Mouse (Mus musculus) large intestine, adult 2 months (tissue): ENCODE results near the gene Ndufv3. TPM values are rescaled to one million over a fixed set of nuclear protein-coding genes. Genes with fewer than 3 reads are reported as not detected.

Experiments
- DNase-seq: peaks from one replicate; pipeline ENCODE4 v3.0.0-alpha.2; 2012; ENCODE audit warnings: low read depth, low spot score
- WGBS: fragments of 180-500 bp; shearing (Covaris S2); methylation state at CpG from one replicate; pipeline ENCODE4 v1.1.7; 2018; 5-methylcytosine and 5-hydroxymethylcytosine counted together
- polyA plus RNA-seq: library from polyadenylated mRNA; depleted of rRNA; stranded (reverse); fragments of >200 nt; gene quantifications from 2 replicates; pipeline ENCODE4 v1.2.3, GENCODE M21; 2012; rRNA removed

The Ndufv3 gene
- polyA plus RNA-seq, result 257 and 281 TPM in 2 replicates

DNA sequence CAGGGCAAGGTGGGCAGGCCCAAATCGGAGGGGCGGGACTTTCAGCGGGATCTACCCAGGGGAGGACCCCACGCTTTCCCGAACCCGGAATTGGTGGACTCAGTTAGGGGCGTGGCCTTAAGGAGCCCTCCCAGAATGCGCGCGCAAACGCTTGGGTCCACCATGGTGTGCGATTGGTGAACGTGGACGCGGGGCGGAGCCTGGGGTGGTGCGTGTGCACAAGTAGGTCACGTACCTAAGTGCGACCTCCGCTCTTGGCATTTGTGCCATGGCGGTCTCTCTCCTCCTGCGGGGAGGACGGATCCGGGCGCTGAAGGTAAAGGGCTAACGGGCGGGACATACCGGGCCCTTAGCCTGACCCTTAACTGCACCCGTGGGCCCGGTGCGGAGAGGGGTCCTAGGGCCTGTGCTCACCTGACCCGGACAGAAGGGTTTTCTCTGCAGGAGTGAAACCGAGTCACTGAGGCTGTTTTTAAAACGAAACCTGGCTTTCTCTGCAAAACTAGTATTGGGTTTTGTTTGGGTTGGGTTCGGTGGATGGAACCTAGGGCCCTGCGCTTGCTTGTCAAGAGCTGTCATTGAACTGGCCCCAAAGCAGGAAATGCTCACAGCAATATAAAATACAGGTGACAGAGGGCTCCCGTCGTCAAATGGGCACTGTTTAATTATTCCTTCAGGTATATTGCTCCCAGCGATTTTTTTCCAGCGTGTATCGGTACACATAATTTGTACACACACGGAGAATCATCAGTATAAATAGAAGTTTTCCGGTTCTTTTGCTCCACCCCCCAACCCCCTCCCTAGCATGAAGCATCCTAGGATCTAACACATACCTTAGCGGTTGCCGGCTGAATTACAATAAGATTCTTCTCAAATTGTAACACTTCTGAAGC, at the start of gene Ndufv3, which contains the start of gene Wdr4:
TSS of gene Ndufv3 (plus strand) at position 170 of the 893 bp plus-strand sequence.
TSS of gene Wdr4 (minus strand) at position 35 of the 893 bp plus-strand sequence.
- WGBS, result under 1% methylated on average over 45 of the region's 45 CpGs
- peak; percentile 100 for DNase-seq

DNA sequence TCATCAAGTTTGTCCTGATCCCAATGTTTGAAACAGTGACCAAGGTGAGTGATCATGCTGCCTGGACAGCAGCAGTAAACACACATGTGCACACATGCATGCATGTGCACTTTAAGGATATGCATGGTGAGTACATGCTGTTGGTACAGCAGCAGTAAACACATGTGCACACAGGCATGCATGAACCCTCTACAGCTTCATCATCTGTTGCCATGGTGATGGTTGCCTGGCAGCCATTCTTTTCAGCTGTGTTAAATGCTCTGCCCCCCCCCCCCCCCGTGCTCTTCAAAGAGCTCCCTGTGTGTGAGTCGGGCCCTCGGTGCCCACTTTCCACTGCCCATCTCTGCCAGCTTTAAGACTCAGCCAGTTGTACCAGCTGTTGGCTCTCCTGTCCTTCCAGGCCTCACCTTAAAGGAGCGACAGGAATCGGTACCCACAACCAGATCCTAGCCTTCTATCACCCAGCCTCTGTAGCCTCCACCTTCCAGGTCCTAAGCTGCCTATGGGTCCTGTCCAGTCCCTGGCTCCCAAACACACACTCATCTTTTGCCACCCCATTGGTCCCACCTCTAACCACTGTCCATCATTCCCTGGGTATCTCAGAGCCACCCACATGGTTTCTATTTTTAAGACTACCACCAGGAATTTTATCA, 49.0 kb upstream of the Ndufv3 start:
- WGBS, result 93% methylated on average over 5 of the region's 5 CpGs
- no peak for DNase-seq

DNA sequence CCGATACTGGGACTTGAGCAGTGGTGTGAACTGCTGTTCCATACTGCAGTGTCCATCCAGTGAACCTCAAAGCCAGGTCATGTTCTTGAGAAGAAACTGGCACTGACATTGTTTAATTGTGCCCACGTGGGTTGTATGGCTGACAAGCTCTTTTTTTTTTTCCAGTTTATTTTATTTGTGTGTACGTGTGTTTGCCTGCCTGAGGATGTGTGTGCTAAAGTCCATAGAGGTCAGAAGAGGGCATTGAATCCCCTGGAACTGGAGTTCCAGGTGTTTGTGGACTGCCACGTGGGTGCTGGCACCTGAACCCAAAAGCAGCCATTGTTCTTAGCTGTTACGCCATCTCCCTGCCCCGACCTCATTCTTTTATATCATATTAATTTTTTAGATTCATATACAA, 45.5 kb upstream of the Ndufv3 start:
- WGBS, result 64% methylated on average over 6 of the region's 6 CpGs
- no peak for DNase-seq

GRCm38 (mm10) chr17:31478606-31479005, 41.3 kb upstream of the Ndufv3 start:
- 69% methylated on average over 7 of the region's 7 CpGs for WGBS
- DNase-seq, result no peak

DNA sequence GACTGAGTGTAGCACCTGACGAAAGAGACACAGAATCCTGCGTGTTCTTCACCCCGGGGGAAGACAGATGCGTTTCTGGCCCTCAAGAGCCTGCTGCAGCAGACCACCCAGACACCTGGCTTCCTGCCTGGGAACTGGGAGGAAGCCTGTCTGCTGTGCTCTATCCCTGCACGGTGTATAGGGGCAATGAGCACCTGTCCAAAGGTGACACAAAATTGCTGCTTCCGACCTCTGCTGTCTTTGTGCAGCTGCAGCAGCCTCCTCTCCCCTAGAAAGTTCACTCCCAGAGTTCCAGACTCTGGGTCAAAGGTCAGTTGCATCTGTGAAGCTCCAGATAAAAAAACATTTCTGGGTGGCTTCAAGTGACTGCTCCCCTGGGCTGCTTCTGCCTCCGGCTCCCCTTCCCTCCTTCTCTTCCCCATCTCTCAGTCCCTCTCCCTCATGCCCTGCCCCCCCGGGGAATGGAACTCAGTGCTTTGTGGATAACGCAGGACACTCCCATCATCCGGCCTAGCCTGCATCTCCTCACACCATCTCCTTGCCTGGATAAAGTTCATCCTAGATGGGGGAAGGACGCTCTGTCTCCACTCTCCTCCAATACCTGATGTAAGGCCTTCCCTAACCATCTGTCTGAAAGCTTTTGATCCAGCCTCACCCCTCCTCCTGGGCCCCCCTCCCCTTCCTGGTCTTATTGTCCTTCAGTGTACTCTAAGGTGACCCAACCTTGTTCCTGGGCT, 40.6 kb upstream of the Ndufv3 start:
- 28% methylated on average over 11 of the region's 11 CpGs for WGBS
- no peak for DNase-seq

DNA sequence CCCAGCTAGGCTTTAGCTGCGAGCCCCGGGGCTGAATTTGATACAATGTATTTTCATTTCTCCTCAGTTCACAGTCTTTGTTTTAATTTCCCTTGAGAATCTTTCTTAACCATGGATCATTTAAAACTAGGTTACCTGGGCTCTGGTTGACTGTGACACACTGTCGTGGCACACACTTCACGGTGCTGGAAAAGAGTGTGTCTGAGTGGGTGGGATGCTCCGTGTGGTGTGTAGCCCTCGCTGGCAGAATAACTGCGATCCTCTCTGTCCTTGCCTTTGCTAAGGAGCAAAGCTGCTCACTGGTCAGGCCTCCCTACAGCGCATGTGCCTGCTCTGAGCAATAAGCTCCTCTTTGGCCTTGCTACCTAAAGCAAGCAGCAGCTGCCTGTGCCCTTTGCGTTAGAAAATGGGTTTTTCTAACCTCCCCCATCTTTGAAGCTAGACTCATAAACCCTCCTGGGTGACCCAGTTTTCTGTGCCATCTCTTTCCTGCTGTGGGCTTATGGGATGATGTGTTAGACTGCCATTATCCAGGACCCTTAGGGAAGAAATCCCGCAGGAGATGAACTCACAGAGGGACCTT, 33.2 kb upstream of the Ndufv3 start:
- no peak for DNase-seq
- 80% methylated on average over 10 of the region's 10 CpGs for WGBS

GRCm38 (mm10) chr17:31487433-31488060, 32.4 kb upstream of the Ndufv3 start:
- DNase-seq, result no peak
- WGBS, result 29% methylated on average over 6 of the region's 6 CpGs

GRCm38 (mm10) chr17:31491355-31491754, 28.6 kb upstream of the Ndufv3 start:
- DNase-seq, result no peak

- WGBS, result 0% methylated on average over 2 of the region's 2 CpGs
- DNase-seq, result peak; percentile 39
Measured at GRCm38 (mm10) chr17:31492416-31492815, 27.5 kb upstream of the Ndufv3 start.

DNA sequence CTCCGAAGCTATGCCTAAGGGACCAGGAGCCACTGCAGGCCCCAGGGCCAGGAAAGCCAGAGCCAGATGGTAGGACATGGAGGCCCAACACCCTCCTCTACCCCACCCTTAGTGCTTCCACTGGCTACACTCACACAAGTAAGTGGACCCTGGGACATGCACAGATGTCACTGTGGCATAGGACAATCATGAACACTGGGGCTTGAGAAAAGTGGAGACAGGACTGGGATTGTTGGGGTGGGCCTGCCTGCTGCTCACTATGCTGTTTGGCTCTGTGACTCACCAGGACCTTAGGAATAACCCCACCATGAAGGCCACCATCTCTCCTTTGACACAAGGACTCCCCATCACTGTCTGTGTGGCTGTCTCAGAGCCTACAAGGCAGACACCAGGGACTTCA, 24.9 kb upstream of the Ndufv3 start:
- DNase-seq, result no peak
- 92% methylated on average over 1 of the region's 1 CpGs for WGBS

- DNase-seq, result no peak
- 87% methylated on average over 6 of the region's 6 CpGs for whole genome bisulfite sequencing
Measured at GRCm38 (mm10) chr17:31497726-31498125, 22.2 kb upstream of the Ndufv3 start.

- 96% methylated on average over 12 of the region's 12 CpGs for WGBS
- no peak for DNase-seq
Measured at GRCm38 (mm10) chr17:31499725-31500124, 20.2 kb upstream of the Ndufv3 start.

GRCm38 (mm10) chr17:31500416-31500815, 19.5 kb upstream of the Ndufv3 start:
- WGBS, result 92% methylated on average over 8 of the region's 8 CpGs
- DNase-seq, result no peak

GRCm38 (mm10) chr17:31500908-31501307, 19.0 kb upstream of the Ndufv3 start:
- WGBS, result 74% methylated on average over 3 of the region's 3 CpGs
- no peak for DNase-seq

- DNase-seq, result no peak
- 81% methylated on average over 12 of the region's 12 CpGs for WGBS
Measured at GRCm38 (mm10) chr17:31502261-31502927, 17.5 kb upstream of the Ndufv3 start.

DNA sequence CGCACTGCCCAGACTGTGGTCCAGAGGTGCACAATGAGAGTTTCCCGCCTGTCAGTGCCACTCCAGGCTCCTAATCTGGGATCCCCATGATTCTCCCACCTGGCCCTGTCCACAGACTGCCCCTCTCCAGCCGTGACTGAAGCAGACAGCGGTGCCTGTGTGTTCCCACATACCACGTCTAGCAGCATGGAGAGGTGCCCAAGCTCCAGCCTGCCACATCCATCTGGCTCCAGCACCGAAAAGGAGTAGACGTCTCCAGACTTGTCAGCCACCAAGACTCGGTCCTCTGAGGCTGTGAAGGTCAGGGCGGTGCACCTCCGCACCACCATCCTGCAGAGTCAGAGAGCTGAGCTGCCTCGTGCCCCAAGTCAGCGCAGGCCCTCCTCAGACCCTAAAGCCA, 16.6 kb upstream of the Ndufv3 start:
- DNase-seq, result no peak
- WGBS, result 90% methylated on average over 12 of the region's 12 CpGs

DNA sequence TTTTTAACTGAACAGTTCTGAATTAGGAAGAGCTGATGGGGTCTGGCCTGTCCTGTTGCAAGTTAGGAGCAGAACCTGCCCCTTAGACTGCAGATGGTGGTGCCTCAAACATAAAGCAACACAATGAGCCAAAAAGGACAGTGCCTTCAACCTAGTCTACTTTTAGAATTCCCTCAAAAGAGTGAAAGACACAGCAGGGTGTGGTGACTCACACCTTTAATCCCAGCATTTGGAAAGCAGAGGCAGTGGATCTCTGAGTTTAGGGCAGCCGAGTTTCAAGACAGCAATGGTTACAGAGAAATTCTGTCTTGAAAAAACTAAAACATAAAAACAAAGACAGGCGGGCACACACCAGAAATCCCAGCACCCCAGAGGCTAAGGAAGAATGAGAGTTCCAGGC, 16.0 kb upstream of the Ndufv3 start:
- WGBS, result 90% methylated on average over 2 of the region's 2 CpGs
- no peak for DNase-seq

- 55% methylated on average over 5 of the region's 5 CpGs for WGBS
- no peak for DNase-seq
Measured at GRCm38 (mm10) chr17:31505013-31505412, 14.9 kb upstream of the Ndufv3 start.

GRCm38 (mm10) chr17:31506282-31506681, 13.6 kb upstream of the Ndufv3 start:
- WGBS, result 80% methylated on average over 7 of the region's 7 CpGs
- no peak for DNase-seq
